Mouse (Mus musculus) induced T-regulatory cell, adult 2 months (primary cell): ENCODE data around the gene Jade3.
"Not testable (repeated sequence)": the region's sequence is repeated elsewhere in the genome, so short reads cannot be mapped to it uniquely, and the experiment has no call there.

Experiments used
- DNase-seq: peaks from one replicate; pipeline ENCODE4 v3.0.0-alpha.2; 2012; ENCODE audit warnings: low read depth

The Jade3 gene

GRCm38 (mm10) chrX:20425140-20425838 lies at the start of gene Jade3:
TSS of gene Jade3 (plus strand) at chrX:20425688.
- peak; percentile 81 for DNase-seq

DNA sequence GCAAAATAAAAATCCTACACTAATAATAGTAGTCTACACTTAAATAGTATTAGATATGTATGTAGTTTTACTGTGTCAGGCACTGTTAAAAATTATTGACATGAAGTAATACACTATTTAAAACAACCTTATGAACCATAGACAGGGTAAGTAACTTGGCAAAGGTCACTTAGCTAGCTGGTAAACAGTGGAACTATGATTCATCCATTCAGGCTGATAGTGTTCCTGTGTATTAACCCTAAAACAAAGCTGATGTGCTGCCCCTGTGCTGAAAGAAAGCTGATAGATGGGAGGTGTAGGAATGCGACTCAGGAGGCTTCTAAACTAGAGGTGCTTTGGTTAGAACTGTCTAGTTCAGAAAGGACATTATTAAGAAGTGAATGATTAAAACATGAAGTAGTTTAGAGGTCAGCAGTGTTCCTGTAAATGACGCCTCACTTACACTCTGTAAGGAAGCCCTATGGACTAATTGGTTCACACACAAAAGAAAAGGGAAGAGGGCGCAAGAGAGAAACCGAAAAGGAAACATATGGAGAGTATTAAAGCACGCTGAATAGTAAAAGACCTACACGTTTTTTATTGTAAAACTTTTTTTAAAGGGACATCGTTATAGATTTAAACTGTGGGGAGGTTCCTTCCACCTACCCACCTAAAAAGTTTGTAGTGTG lies 46.0 kb upstream of the Jade3 start:
- DNase-seq, result no peak

- no peak for DNase-seq
Observed at GRCm38 (mm10) chrX:20382260-20382659, 43.2 kb upstream of the Jade3 start.

DNA sequence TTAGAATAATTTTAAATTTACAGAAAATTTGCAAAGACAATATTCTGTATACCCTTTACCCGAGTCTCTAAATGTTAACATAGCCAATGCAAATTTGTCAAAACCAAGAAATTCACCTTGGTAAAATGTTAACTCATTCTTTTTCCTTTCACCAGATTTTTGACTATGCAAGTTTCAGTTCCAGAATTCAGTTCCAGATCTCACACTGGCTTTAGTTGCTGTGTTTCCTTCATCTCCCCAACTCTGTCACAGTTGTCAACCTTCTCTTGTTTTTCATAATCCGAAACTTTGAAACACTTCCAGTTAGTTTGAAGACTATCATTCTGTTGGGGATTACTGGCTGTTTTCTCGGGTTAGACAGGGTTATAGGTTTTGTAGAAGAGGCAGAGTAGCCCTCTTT lies 38.5 kb upstream of the Jade3 start:
- DNase-seq, result no peak

GRCm38 (mm10) chrX:20391964-20392363 lies 33.5 kb upstream of the Jade3 start:
- DNase-seq, result not testable (repeated sequence)

- DNase-seq, result no peak
Observed at GRCm38 (mm10) chrX:20392942-20393341, 32.5 kb upstream of the Jade3 start.

GRCm38 (mm10) chrX:20404068-20404467 lies 21.4 kb upstream of the Jade3 start:
- DNase-seq, result peak; percentile 33

DNA sequence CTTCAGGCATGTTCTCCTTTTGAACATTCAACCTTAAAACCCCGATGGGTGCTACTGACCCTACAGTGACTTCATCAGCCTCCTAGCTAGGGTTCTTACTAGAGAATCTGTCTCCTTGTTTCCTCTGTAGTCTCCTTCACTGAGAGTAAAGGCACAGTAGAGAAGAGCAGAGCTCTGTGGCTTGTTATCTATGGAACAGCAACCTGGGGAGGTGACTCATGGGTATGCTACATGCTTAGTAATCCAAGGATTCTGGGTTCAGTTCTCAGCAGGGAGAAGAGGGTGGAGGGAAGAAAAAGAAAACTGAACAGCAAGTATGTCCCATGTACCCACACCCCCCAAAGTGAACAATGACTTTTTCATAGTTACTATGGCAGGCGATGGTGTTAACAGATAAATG lies 18.6 kb upstream of the Jade3 start:
- no peak for DNase-seq

DNA sequence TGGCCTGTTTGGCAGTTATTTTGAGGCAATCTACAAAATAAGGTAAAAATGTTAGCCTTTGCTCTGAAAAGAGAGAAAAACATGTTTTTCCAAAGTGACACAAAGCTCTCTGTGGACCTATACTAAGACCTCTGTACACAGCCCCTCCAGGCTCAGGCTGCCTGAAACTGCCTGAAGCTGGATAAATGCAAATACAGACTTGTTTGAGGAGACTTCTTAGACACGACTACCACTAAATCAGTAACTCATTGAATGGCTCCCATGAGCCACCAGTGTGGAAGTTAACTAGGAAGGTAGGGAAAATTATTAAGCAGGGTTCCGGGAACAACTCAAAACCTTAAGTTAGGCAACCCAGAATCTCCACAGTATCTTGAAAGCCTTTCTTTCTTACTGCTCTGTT lies 17.8 kb upstream of the Jade3 start:
- no peak for DNase-seq

GRCm38 (mm10) chrX:20411382-20411781 lies 14.1 kb upstream of the Jade3 start:
- no peak for DNase-seq

- no peak for DNase-seq
Observed at GRCm38 (mm10) chrX:20412221-20412620, 13.3 kb upstream of the Jade3 start.

DNA sequence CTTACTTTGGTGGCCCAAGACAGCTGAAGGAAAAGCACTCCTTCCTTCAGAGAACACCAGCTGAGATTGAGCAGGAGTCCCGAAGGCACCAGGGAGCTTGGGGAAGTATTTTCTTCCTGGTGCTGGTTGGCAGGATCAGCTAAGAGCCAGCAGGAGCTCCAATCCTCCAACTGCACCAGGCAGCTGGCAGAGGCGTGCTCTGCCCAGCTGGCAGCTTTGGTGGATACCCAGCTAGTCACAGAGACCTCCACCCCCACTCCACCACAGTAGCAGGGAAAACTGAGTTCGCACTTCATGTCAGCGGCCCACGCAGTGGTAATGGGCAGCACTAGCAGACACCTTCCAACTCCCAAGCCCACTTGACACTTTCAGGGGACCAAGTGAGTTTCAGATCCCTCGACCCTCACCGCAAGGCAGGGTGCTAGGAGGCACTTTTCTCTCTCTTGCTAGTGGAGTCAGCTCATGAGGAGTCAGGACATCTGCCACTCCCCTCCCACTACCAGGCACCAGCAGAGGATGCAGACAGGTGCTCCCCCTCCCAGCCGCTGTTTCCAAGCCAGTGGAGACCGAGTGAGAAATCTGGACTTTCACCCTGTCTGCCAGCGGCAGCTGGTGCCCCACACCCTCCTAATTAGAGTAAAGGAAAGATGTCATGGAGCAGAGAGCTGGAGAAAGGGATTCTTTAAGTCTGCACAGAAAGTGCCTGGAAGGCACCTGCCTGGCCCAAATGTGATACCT lies 10.4 kb upstream of the Jade3 start:
- DNase-seq, result no peak

DNA sequence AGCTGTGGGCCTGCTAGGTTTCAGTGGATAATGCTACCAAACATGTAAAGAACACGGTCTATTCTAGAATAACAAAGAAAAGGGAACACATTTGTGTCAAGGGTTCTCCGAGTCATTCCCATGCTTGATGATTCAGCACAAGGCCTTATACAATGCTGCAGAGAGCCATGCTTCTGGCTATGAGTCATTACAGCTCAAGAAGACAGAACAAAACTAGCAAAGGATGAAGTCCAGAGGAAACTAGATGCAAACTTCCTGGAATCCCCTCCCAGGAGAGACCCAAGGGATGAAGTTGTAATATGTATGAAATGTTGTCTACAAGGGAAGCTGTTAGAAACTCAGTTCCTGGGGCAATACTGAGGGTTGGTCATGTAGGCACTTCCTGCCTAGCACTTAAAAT lies 7.0 kb upstream of the Jade3 start:
- no peak for DNase-seq

DNA sequence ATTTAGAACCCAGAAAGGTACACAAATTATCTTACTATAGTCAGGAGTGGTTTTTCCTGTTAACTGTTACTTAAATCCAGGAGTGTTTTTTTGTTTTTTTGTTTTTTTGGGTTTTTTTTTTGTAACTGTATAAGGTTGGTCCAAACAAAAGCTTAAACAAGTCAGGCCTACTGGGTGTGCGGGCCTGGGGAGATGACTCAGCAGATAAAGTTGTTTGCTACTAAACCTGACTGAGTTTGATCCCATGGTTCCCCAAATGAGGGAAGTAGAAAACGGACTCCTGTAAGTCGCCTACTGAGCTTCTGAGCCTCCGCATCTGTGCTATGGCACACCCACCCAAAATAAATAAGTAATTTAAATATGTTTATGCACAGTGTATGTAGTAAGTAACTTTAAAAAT lies 6.0 kb upstream of the Jade3 start:
- DNase-seq, result no peak

GRCm38 (mm10) chrX:20425839-20426449 lies 456 bp downstream of the Jade3 start:
- DNase-seq, result peak; percentile 28

- no peak for DNase-seq
Observed at GRCm38 (mm10) chrX:20483213-20483612, 57.7 kb downstream of the Jade3 start.

DNA sequence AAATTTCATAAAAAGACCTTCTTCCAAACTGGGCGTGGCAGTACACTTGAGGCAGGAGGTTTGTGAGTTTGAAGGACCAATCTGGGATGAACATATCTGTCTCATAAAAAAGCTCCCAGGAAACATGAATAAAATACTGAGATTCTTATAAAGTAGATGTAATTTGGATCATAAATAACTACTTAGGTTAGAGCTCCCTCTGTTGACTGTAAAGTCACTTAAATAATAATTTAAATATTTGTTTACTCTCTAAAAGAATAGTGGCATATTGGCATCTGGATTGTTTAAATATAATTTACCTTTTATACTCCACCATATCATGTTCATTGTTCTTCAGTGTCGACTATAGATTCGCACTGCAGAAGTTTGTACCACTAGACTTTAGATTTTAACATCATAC lies 72.2 kb downstream of the Jade3 start:
- DNase-seq, result peak; percentile 9

DNA sequence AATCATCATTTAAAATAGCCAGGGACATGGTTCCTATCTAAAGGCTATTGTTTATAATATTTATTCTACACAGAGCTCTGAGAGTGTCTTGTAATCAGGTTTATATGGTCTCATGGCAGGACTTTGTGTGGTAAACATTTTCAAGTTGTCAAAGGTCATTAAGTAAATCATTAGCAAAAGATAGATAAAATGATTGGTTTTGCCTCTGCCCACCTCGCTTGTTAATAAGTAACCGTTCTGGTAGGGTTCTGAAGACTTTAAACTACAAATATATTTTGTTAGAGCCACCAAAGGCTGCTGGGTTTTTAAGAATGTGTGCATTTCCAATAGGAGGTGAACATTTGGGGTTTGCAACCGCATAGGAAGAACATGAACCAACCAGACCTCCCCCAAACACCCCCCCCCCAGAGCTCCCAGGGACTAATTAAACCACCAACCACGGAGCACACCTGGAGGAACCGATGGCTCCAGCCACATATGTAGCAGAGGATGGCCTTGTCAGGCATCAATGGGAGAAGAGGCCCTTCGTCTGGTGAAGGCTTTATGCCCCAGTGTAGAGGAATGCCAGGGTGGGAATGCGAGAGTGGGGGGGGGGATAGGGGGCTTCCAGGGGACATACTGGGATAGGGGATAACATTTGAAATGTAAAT lies 94.9 kb downstream of the Jade3 start:
- DNase-seq, result no peak

DNA sequence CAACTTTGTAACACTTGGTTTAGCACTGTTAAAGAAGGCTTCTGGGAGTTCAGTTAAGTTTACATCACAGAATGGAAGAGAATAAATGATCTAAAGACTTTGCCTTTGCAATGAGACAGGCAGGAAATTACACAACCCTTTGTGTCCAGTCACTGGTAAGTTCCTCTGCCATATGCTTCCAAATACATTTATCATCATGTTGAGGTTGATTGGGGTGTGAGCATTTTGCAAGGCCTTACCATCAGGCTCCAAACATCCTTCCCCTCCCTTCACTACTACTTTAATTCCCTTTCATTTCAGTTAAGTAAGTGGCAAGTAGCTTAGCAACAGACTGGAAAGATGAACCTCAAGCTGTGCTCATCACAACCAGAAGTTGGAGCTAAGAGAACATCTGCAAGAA lies 96.1 kb downstream of the Jade3 start:
- DNase-seq, result no peak

DNA sequence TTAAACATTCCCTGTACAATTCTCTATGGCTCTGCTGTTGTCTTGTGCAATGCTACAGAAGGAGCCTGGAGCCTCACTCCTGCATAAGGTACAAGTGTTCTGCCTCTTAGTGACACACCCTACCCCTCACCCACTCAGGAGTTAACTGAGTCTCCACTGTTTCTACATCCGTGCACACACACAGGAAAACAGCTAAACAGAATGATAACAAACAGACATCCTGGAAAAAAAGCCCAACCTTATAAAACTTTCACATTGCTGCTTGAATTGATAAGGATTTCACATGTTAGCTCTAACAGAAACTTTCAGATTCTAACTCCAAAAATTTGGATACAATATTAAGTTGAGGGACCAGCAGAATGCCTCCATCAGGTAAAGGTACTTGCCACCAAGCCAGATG lies 107.1 kb downstream of the Jade3 start:
- DNase-seq, result no peak

DNA sequence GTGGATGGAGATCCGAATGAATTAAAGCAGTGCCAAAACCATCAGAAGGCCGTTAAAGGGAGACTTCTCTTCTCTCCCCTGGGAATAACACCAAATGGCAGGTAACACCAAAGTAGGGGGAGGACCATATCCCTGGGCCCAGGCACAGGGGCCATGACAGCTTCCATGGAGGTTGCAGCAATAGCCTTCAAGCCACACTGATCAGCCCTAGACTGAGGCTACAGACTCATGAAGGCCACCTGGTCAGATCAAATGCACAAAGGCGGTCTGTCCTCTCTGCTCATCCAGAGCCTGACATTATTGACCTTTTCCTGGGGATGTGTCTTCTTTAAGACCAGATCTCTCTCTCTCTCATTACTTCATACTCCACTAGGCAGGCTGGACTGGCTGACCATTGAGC lies 118.4 kb downstream of the Jade3 start:
- DNase-seq, result no peak

- DNase-seq, result no peak
Observed at GRCm38 (mm10) chrX:20547609-20548008, 122.1 kb downstream of the Jade3 start.
